Mouse (Mus musculus) erythroblast, embryonic 14.5 days (primary cell): Measurements from ENCODE around the gene Dicer1.

Source experiments
- GATA1 ChIP-seq: IDR thresholded peaks from 2 replicates; pipeline ENCODE4 v1.6.1; 2012; ENCODE audit warnings: low read length, inconsistent platforms, mixed read lengths
- TAL1 ChIP-seq: IDR thresholded peaks from 3 replicates; pipeline ENCODE4 v1.6.1; 2012; ENCODE audit warnings: low read length, inconsistent platforms, mixed read lengths

GRCm38 (mm10) chr12:104648366-104648765 is 103.4 kb downstream of the Dicer1 start:
- TF ChIP-seq TAL1 (no peak), GATA1 (no peak)
